Comparison of ENCODE assay signal across 8 mouse cellular contexts in the genomic region with DNA sequence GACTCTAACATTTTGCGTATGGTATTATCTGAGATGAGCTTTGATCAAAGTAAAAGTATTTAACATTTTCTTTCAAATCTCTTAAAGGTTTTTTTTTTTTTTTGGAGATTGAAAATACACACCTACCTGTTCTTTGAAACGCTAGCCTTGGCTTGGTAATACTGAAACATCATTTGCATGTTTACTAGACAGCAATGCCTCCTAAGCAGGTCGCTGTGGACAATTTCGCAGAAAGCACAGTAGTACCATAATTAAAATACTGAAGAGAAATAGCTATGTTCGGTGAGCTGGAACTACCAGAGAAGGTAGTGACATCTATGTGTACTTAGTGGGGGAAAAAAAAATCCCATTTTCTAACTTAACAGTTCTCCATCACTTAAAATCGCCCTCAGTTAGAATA.
"Had no signal": no experiment of that assay in that cellular context is flagged by ENCODE, and none has a peak within 500 bp of the region (broad histone marks: within the 10 kb centered on the region; RNA-seq: fewer than 3 reads in every experiment).

No protein-coding gene starts in this region.

- H3K9ac ChIP-seq: limb, embryonic 12.5 days; liver, embryonic 14.5 days; midbrain, embryonic 13.5 days had no signal

- H3K4me2 ChIP-seq: limb, embryonic 12.5 days; midbrain, embryonic 13.5 days had no signal

- H3K27ac ChIP-seq: limb, embryonic 12.5 days; liver, embryonic 14.5 days; midbrain, embryonic 13.5 days had no signal

- H3K4me3 ChIP-seq: limb, embryonic 12.5 days; midbrain, embryonic 13.5 days had no signal

- H3K27me3 ChIP-seq: limb, embryonic 12.5 days; midbrain, embryonic 13.5 days had no signal

- ATAC-seq: lung, postnatal 0 days; midbrain, embryonic 13.5 days had no signal

- H3K36me3 ChIP-seq: limb, embryonic 12.5 days; midbrain, embryonic 13.5 days had no signal

- H3K9me3 ChIP-seq: limb, embryonic 12.5 days; midbrain, embryonic 13.5 days had no signal

- DNase-seq: lung, adult 18-20 months; lung, postnatal 36 days; right cerebral cortex, postnatal 14 days; thymus, postnatal 36 days had no signal
